Mouse (Mus musculus): ENCODE measurements around the gene Mlh3.

DNA sequence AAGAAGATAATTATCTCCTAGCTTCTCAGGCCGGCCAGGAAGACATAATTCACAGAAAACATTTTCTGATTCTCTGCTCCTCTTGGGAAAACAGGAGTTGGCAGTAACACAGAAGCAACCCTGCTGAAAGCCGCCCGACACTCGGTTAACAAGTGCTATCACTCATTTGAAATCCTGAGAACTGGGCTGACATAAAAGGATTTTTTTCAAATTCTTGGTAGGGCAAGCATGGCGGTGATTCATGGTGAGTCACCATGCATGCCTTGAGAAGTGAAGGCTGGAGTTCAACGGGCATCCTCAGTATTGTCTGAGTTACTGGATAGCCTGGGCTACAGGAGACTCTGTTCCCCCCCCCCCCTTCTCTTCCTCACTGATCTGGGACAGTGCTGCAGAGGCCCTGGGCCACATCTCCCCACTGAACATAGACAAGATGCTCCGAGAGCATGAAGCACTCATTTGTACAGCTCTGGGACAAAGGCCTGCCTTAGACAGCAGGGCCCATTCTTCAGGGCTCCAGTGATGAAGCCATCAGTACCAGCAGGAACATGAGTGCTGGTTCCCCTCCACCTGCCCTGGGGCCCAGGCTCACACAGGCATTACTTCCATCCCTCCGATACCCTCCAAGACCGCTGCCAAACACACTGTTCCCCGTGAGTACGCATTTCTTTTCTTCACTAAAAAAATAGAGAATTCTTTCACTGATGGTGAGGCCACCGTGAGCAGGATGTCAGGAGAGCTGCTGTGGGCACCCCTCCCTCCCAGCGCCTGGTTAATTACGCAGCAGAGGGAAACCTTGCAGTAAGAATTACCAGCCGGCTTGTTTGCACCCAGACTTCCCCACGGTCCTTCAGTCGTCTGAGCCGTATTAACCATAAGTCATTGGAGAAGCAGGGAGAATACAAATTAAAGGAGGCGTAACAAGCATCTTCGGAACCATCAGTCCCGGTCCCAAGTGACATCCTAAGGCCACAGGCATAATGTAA is 36.7 kb downstream of the Mlh3 start:
- TF ChIP-seq POLR2A (IDR thresholded peaks at IDR 0.05; ENCODE audit: low read depth, low read length) (no peak), CTCF (IDR thresholded peaks at IDR 0.05; ENCODE audit: extremely low read depth, insufficient read length, insufficient replicate concordance, low read depth, low read length) (no peak)

Measured in small intestine, adult 2 months (tissue).